Mouse (Mus musculus) lung, postnatal 10 days (tissue): ENCODE measurements at regions not wholly inside any gene's neighbourhood (a gene's known extent, or its start where the extent isn't known, plus 50 kb on each side); places are given as distances from the start of the nearest gene placed in this dataset.
A peak's percentile ranks its signal among the peaks of the same experiment; 100 is the strongest.
"Not testable (repeated sequence)": the region's sequence is repeated elsewhere in the genome, so short reads cannot be mapped to it uniquely, and the experiment has no call there.

Experiments used
- DNase-seq: peaks from one replicate; pipeline ENCODE4 v3.0.0; 2021

- no peak for DNase-seq
Measured at GRCm38 (mm10) chr6:31134736-31135077, 175.8 kb upstream of the Klf14 start.

DNA sequence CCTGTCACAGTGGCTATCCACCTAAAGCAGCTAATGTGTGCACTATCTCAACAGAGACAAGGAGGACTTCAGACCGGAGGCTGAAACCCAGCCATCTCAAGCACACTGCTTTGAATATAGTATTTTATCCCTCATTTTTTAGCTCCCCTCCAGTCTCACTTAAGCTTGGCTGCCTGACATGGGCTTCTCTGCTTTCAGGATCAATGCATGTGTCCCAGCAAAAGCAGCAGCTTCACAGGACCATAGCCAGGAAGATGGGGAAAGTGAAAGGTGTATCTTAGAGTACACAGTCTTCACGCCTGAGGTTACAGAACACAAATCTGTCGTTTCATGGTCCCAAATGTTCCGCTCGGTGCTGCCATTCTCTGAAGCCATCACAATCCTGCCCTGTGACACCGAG lies 176.7 kb upstream of the Klf14 start:
- no peak for DNase-seq

DNA sequence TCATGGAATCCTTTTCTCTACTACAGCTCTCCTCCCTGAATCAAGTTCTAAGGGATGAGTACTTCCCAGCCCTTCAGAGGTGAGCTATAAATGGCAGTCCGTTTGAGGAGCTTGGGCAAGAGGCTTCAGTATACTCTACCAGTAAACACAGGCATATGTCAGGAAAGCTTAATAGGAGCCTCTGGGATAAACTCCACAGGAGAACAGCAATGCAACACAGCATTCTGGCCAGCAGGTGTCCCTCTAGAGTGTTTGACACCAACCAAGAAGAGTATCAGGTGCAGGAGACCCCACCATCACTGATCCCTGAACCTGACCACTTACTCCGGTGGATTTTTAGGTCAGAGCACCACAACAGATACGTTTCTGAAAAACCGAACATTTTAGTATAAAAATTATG lies 178.0 kb upstream of the Klf14 start:
- DNase-seq: peak; percentile 64

DNA sequence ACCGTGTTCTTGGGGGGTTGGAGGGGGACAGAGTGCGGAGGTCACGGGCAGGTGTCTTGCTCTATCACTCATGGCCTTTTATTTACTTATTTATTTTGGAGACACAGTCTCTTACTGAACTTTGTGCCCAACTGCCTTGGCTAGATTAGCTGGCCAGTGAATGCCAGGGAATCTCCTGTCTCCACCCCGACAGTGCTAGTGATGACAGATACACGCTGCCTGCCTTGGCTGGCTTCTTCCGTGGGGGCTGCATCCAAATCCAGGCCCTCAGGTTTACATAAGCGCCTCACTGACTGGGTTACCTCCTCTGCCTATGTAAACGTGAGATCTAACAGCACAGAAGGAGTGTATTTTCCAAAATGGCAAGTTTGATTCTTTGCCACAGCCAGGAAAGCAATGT lies 178.5 kb upstream of the Klf14 start:
- no peak for DNase-seq

GRCm38 (mm10) chr6:31140000-31140399 lies 181.1 kb upstream of the Klf14 start:
- DNase-seq: no peak

DNA sequence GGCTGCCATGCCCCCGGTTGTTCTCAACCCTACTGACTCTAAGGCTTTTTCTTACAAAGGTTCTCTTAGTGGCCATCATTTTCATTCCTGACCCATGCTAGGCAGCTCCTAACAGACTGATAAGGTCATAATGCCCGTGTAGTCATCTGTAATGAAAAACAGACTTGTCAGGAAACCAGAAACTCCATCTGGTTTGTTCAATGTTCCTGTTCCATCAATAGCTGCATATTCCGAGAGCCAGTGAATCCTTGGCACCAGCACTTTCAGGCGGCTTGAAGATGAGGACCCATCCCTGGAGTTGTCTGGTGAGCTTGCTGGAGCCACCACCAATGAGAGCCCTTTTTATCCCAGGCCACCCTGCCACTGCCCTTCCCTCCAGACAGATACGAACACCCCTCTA lies 181.7 kb upstream of the Klf14 start:
- no peak for DNase-seq

GRCm38 (mm10) chr6:31141486-31141885 lies 182.6 kb upstream of the Klf14 start:
- DNase-seq: peak; percentile 45

DNA sequence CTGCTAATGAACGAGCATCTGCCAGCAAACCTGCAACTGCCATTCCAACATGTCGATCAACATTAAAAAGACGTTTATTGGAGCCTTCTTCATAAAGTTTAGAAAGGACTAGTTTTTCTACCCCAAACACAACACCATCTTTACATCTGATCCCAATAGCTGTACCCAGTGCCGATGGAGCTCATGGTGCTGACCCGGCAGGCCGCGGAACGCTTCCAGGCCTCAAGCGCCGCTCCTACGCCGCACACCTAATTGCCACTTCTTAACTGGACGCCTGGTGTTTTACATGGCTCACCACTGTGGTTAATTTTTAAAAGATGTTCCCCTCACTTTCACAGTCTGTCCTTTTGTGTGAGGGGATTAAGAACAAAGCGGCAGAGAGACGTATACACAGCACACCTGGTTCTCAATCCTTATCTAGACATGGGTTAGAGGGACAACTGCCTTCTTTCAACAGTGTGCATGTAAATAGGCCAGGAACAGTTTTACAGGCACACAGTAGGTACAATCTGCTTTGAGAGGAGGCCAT lies 183.7 kb upstream of the Klf14 start:
- not testable (repeated sequence) for DNase-seq

GRCm38 (mm10) chr6:31145687-31146086 lies 186.8 kb upstream of the Klf14 start:
- peak; percentile 55 for DNase-seq

DNA sequence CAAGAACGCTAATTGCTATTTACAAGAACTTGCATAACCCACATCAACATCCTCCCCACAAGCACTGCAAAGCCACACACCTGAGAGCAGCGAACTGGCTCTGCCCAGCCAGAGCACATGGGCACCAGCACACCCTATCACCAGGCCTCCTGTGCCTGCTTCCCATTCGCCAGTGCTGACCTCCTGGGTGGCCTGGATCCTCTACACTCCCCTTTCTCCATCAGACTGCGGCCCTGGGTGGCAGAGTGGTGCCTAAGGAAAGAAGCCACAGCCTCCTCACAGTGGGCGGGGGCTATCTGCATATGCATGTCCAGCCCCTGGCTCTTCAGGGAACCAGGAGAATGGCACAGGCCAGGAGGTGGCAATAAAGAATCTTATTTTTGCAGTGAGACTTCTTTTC lies 187.9 kb upstream of the Klf14 start:
- peak; percentile 15 for DNase-seq

GRCm38 (mm10) chr6:31147682-31148081 lies 188.8 kb upstream of the Klf14 start:
- DNase-seq: peak; percentile 24

- peak; percentile 28 for DNase-seq
Measured at GRCm38 (mm10) chr6:31148311-31148856, 189.5 kb upstream of the Klf14 start.

DNA sequence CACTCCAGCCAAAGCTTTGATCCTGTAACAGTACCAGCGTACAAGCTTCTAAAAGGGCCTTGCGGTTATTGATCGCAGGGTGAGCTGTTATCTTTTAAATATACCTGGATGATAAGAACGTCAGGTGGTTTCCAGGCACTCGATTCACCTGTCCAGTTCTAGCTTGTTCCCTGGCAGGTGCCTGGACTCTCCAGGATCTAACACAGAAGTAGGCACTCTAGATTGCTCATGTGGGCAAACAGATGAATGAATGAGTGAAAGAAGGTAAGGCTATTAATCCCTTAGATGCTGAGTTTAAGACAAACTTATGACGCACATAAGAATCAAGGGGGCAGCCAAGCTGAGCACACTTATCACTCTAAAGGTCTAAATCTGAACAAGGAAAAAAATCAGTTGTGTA lies 190.3 kb upstream of the Klf14 start:
- no peak for DNase-seq

- DNase-seq: no peak
Measured at GRCm38 (mm10) chr6:31150416-31150815, 191.5 kb upstream of the Klf14 start.

GRCm38 (mm10) chr6:31155857-31156256 lies 197.0 kb upstream of the Klf14 start:
- DNase-seq: peak; percentile 77

DNA sequence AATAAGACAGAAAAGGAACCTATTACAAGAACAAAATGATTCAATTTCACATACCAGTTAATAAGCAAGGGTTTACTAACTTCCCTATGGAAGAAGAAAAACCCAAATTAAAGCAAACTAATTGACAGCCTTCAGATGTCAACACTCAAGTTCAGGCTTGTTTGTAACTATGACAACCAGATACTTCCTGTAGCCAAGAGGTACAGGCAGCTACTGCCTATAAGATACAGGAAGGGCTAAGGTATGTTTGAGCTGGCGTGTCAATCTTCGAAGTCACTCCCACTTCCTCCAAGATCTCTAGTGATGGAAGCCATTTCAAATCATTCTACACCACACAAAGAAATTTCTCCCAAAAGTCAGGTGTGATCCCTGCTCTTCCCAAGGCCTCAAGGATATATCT lies 198.1 kb upstream of the Klf14 start:
- no peak for DNase-seq

- no peak for DNase-seq
Measured at GRCm38 (mm10) chr6:31157429-31157828, 198.6 kb upstream of the Klf14 start.

DNA sequence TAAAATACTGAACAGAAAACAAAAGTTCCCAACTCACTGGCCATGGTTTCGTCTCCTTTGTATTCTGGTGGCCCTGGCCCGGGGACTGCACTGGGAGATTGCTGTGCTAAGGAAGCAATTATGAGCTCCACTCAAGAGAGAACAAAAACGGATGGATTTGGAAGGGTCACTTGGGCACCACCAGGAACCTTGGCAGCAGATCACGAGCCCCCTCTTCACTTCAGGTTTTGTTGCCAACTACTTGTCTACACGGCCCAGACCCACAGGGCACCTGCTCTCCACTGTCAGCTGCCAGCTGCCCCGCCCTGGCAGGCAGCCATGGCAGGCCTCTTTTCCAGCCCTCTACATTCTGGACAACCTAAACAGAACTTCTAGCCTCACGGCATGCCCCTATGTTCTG lies 199.8 kb upstream of the Klf14 start:
- DNase-seq: peak; percentile 45

DNA sequence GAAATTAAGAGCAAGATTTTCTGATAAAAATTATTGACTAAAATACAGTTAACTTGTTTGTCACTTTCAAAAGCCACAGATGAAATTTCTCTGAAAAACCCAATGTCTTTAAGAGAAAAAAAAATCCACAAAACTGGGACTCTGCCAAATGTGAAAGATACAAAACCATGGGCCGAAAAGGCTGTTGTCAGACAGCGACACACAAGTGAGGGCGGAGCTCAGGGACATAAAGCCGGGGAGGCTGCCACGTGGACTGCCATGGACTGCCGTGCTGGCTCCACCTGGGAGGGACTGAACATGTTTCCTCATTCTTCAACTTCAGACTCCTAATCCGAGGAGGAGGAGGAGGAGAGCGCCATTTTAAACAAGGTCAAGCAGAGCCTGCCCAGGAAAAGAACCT lies 200.4 kb upstream of the Klf14 start:
- peak; percentile 30 for DNase-seq

DNA sequence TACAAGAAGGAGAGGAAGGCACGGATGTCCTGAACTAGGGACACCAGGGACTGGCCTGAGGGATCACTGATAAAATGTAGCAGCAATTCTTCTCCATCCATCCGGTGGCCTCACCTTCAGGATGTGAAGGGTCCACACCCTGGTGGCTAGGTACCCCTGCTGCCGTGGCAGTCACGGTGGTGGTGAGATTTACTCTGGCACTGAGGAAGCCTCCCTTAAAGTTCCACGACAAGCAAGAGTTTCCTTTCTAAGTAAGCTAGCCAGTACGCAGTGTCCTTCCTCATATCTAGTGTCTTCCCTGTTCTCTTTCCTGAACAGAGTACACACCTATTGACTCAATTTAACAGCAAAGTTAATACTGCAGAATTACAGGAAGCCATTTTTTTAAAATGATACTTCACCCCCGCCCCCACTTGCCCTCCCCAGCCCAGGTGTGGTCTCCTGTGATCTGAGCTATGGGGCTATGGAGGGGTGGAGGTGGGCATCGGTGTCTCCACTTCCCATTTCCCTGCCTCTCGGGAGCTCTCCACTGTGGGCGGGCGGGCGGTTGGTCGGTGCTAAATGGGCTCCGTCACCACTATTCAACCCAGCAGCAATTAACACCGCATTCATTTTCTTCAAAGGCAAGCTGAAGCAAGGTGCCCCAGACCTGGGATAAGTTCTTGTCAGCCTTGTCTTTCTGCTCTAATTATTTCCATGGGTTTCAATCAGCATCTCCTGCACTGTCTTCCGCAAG lies 201.2 kb upstream of the Klf14 start:
- DNase-seq: no peak

GRCm38 (mm10) chr6:31161445-31162340 lies 202.8 kb upstream of the Klf14 start:
- no peak for DNase-seq

- DNase-seq: no peak
Measured at GRCm38 (mm10) chr6:31165011-31165410, 206.1 kb upstream of the Klf14 start.

DNA sequence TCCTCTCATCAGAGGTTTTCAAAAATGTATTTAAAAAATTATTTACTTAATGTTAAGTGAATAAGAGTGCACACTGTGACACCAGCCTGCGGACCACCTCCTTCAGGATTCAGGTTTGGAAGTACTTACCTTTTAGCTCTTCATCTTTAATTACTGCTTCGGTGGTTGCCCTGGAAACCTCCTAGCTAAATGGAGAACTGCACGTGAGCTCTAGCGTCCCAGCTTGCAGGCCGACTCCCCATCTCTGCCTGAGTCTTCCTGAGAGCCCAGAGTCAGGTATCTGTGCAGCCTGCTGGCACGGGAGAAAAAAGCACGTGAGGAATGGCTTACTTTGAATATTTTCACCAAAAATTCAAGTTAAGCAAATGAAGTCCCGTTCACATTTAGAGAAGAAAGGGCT lies 207.5 kb upstream of the Klf14 start:
- DNase-seq: no peak

- DNase-seq: no peak
Measured at GRCm38 (mm10) chr6:31167732-31168131, 208.9 kb upstream of the Klf14 start.
